Mouse (Mus musculus) ES-Bruce4 (cell line): ENCODE data around the gene Fxr2. TPM values are rescaled to one million over a fixed set of nuclear protein-coding genes. Genes with fewer than 3 reads are reported as not detected.

Experiments
- H3K27ac ChIP-seq: 2 replicates; pipeline ENCODE4 v1.5.1; 2012; ENCODE audit warnings: low read length, inconsistent platforms; ENCODE audit not compliant: insufficient read depth
- H3K27me3 ChIP-seq: 2 replicates; pipeline ENCODE4 v1.6.1; 2012; ENCODE audit warnings: mild to moderate bottlenecking, low read length, inconsistent platforms; ENCODE audit not compliant: control insufficient read depth, poor library complexity, insufficient read depth, severe bottlenecking
- H3K36me3 ChIP-seq: 2 replicates; pipeline ENCODE4 v1.6.1; 2012; ENCODE audit warnings: inconsistent platforms, mild to moderate bottlenecking, low read length, moderate library complexity; ENCODE audit not compliant: control insufficient read depth, poor library complexity, insufficient read depth, severe bottlenecking
- H3K4me1 ChIP-seq: one replicate; pipeline ENCODE4 v1.8.1; 2011; ENCODE audit warnings: low read length; ENCODE audit not compliant: control insufficient read depth, insufficient read depth
- H3K4me3 ChIP-seq: 2 replicates; pipeline ENCODE4 v1.5.1; 2011; ENCODE audit warnings: low read depth, mild to moderate bottlenecking, low read length
- H3K9ac ChIP-seq: 2 replicates; pipeline ENCODE4 v1.6.1; 2012; ENCODE audit warnings: low read depth, mild to moderate bottlenecking, inconsistent platforms; ENCODE audit not compliant: poor library complexity, severe bottlenecking
- H3K9me3 ChIP-seq: replicated peaks from 2 replicates; pipeline ENCODE4 v1.6.1; 2012; ENCODE audit warnings: mild to moderate bottlenecking, low read length, inconsistent platforms; ENCODE audit not compliant: control insufficient read depth, poor library complexity, insufficient read depth, severe bottlenecking
- CTCF ChIP-seq: IDR thresholded peaks from one replicate; pipeline ENCODE4 v1.8.1; 2011; ENCODE audit warnings: low read depth, low read length
- EP300 ChIP-seq: IDR thresholded peaks from 2 replicates; pipeline ENCODE4 v1.6.1; 2011; ENCODE audit warnings: low read depth, low read length; ENCODE audit not compliant: insufficient read depth
- POLR2A ChIP-seq: IDR thresholded peaks from one replicate; pipeline ENCODE4 v1.8.1; 2011; ENCODE audit warnings: low read length; ENCODE audit not compliant: insufficient read depth
- polyA plus RNA-seq: library from polyadenylated mRNA; stranded (reverse); fragments of >200 nt; gene quantifications from 2 replicates; pipeline ENCODE4 v1.2.4, GENCODE M21; 2011; ENCODE audit warnings: low read depth; ENCODE audit not compliant: missing spikeins, insufficient read depth, insufficient read length

The Fxr2 gene
- polyA plus RNA-seq, 1 experiment: 170 TPM

DNA sequence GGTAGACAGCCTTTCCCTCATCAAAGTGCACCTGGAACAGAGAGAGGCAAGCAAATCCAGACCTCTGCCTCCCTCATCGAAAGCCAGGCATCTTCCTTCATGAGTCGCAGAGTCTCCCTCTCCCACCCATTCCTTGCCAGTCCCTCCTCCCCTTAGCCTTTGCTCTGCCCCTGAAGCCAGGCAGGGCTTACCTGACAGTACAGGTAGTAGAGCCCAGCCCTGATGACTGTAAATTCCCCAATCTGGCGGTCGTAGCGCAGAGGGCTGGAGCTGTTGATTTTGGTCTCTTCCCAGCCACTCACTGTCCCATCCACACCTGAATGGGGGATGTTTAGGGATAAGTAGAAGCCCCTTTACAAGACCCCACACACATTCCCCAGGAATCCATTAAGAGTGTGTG is 54.3 kb downstream of the Fxr2 start:
- no peak for TF ChIP-seq EP300
- TF ChIP-seq CTCF: no peak
- TF ChIP-seq POLR2A: no peak
- no peaks in the 10 kb centered on the region for H3K36me3 ChIP-seq
- H3K9me3 ChIP-seq: no peaks in the 10 kb centered on the region
- no peaks in the 10 kb centered on the region for H3K27me3 ChIP-seq
- H3K27ac ChIP-seq: peak overlapping the region; percentile 65
- peak overlapping the region; percentile 85 for H3K9ac ChIP-seq
- H3K4me1 ChIP-seq: no peaks in the 10 kb centered on the region
- H3K4me3 ChIP-seq: peak overlapping the region; percentile 31

DNA sequence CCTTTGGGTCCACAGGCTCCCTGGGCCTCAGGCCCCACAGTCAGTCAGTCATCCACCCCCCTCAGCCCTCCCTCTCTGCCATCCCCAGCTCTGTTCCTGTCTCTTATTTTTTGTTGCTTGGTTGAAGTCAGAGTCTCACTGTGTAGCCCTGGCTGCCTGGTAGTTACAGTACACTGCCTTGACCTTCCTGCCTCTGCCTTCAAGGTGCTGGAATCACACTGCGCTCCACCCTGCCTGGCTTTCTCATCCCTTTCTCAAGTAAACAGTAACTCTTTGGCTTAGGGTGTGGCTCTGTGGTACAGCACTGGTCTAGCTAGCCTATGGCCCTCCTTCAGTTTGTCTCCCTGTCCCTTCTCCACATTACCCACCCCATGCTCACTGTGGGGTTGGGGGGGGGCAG is 57.1 kb downstream of the Fxr2 start:
- Histone ChIP-seq H3K36me3 (no peaks in the 10 kb centered on the region), H3K27me3 (no peaks in the 10 kb centered on the region), H3K9me3 (no peaks in the 10 kb centered on the region), H3K27ac (peak overlapping the region; percentile 91), H3K4me1 (peaks cover 3% of the 10 kb centered on the region), H3K4me3 (no peak overlapping the region), H3K9ac (peak overlapping the region; percentile 7; the same call in 1 of the 2 replicates)
- TF ChIP-seq CTCF (no peak), POLR2A (no peak), EP300 (peak; percentile 92)

DNA sequence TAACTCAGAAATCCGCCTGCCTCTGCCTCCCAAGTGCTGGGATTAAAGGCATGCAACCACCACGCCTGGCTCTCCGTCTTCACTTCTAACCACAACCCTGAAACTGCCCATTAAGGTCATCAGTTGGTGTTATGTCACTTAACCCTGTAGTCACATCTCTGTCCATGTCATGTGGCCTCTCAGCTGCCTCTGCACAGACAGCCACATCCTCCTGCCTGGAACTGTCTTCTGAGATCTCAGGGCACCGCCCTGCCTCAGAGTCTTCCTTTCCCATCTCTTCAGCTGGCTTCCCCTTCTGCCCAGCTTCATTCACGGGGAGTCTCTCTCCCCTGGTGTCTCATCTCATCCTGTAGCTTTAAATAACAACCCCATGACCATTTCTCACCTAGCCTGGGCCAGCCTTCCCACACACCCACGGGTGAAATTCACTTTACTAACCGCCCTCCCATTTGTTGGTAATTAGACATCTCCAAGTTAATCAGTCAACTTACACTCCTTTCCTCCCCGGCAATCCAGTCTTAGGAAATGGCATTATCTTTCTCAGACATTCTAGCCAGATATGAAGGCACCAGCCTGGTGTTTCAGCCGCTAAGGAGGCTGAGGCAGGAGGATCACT is 59.5 kb downstream of the Fxr2 start:
- Histone ChIP-seq H3K27ac (0 out of 2 replicates have a peak overlapping the region, but pooled peaks have one; percentile 12), H3K36me3 (no peaks in the 10 kb centered on the region), H3K9ac (no peak overlapping the region), H3K4me1 (peaks cover 3% of the 10 kb centered on the region), H3K9me3 (no peaks in the 10 kb centered on the region), H3K27me3 (no peaks in the 10 kb centered on the region), H3K4me3 (no peak overlapping the region)
- TF ChIP-seq CTCF (no peak), POLR2A (no peak), EP300 (no peak)

DNA sequence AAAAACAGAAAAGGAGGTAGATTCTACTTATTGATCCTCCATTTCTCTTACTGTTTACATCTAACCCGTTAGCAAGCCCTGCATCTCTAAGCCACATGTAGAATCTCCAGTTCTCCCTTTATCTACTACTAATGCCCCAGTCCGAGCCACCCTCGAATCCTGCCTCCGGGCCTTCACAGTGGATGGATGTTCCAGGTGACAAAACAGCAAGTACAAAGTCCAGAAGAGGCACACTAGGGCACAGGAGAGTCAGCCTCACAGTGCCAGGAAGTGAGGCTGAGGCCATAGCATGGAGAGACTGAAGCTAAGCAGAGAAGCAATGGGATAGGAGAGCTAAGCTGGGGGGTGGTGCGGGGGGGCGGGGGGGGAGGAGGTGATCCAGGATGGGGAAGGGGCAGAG is 60.1 kb downstream of the Fxr2 start:
- Histone ChIP-seq H3K27ac (0 out of 2 replicates have a peak overlapping the region, but pooled peaks have one; percentile 12), H3K4me3 (no peak overlapping the region), H3K27me3 (no peaks in the 10 kb centered on the region), H3K36me3 (no peaks in the 10 kb centered on the region), H3K9me3 (no peaks in the 10 kb centered on the region), H3K4me1 (peaks cover 3% of the 10 kb centered on the region), H3K9ac (no peak overlapping the region)
- TF ChIP-seq POLR2A (no peak), CTCF (no peak), EP300 (no peak)

DNA sequence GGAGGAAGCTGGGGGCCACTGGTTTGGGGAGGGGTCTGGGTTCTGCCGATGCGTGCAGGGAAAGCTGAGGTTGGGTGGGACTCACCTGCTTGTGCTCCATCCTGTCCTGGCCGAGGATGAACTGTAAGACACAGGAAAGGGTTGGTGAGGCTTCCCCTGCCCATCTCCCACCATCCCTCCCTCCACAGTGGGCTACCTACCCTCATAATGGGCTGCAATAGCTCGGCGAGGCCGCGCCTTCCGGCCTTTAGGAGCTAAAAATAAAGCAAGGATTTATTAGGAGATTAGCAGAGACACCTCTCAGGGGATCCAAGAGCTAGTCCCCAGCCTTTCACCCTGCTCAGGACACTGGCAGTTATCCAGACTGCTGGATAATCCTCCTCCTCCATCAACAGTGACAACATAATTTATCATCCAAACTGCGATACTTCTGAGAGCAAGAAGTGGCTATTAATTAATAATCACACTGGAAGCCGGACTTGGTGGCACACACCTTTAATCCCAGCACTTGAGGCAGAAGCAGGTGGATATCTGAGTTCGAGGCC is 60.7 kb downstream of the Fxr2 start:
- H3K9ac ChIP-seq: no peak overlapping the region
- H3K4me3 ChIP-seq: no peak overlapping the region
- H3K27me3 ChIP-seq: no peaks in the 10 kb centered on the region

DNA sequence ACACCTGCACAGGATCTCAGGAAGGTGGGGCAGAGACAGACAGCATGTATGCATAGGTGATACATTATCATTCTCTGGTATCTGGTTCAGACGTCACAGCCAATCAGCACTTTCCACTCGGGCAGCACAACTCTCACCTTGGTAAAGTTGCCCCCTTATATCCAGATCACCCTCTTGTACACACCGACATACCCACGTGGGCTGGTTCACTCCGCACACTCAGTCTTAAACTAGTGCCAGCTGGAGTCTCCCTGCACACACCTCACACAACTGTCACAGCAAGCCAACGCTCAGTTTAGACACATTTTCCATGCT is 62.2 kb downstream of the Fxr2 start:
- 0 out of 2 replicates have a peak overlapping the region, but pooled peaks have one; percentile 10 for H3K27ac ChIP-seq
- H3K36me3 ChIP-seq: no peaks in the 10 kb centered on the region
- peaks cover 5% of the 10 kb centered on the region for H3K4me1 ChIP-seq
- TF ChIP-seq EP300 (no peak), CTCF (no peak), POLR2A (no peak)
- H3K9ac ChIP-seq: peak overlapping the region; percentile 63
- H3K27me3 ChIP-seq: no peaks in the 10 kb centered on the region
- peak overlapping the region; percentile 56 for H3K4me3 ChIP-seq
- H3K9me3 ChIP-seq: no peaks in the 10 kb centered on the region

More for the DNA sequence above, 60.7 kb downstream of the Fxr2 start:
- Histone ChIP-seq H3K36me3 (no peaks in the 10 kb centered on the region), H3K4me1 (peaks cover 3% of the 10 kb centered on the region), H3K9me3 (no peaks in the 10 kb centered on the region), H3K27ac (no peak overlapping the region)
- TF ChIP-seq POLR2A: no peak
- no peak for TF ChIP-seq CTCF
- no peak for TF ChIP-seq EP300
